Mouse (Mus musculus) cortical plate, adult 2 months (tissue): ENCODE data around the gene Ffar1.

Experiments used
- CTCF ChIP-seq: fragments of 200-500 bp; IDR thresholded peaks from 2 replicates; pipeline ENCODE4 v1.5.1; 2011; ENCODE audit warnings: mild to moderate bottlenecking, control low read depth, low read length; ENCODE audit not compliant: insufficient read depth; ENCODE audit errors: extremely low read depth
- POLR2A ChIP-seq: fragments of 200-500 bp; IDR thresholded peaks from 2 replicates; pipeline ENCODE4 v1.6.1; 2011; ENCODE audit warnings: mild to moderate bottlenecking, low read length, control low read depth; ENCODE audit not compliant: insufficient read depth; ENCODE audit errors: extremely low read depth

GRCm38 (mm10) chr7:30895217-30895616 is 33.9 kb upstream of the Ffar1 start:
- no peak for TF ChIP-seq POLR2A
- TF ChIP-seq CTCF = no peak
